Mouse (Mus musculus) hindbrain, embryonic 10.5 days (tissue): ENCODE results near the gene Olfr1451. TPM values are rescaled to one million over a fixed set of nuclear protein-coding genes. Genes with fewer than 3 reads are reported as not detected.
"Not testable (repeated sequence)": the region's sequence is repeated elsewhere in the genome, so short reads cannot be mapped to it uniquely, and the experiment has no call there.

Experiments
- DNase-seq: peaks from one replicate; pipeline ENCODE4 v3.0.0-alpha.2; 2017; ENCODE audit warnings: low spot score
- H3K27ac ChIP-seq: fragments of 300-500 bp; sonication (generic); 2 replicates; pipeline ENCODE4 v1.5.1; 2016; ENCODE audit warnings: mild to moderate bottlenecking, moderate library complexity
- H3K27me3 ChIP-seq: fragments of 300-500 bp; sonication (generic); 2 replicates; pipeline ENCODE4 v1.6.1; 2016; ENCODE audit warnings: mild to moderate bottlenecking; ENCODE audit not compliant: poor library complexity, insufficient read depth, severe bottlenecking
- H3K36me3 ChIP-seq: fragments of 300-500 bp; sonication (generic); 2 replicates; pipeline ENCODE4 v1.6.1; 2016; ENCODE audit warnings: mild to moderate bottlenecking, moderate library complexity
- H3K4me1 ChIP-seq: fragments of 300-500 bp; sonication (generic); replicated peaks from 2 replicates; pipeline ENCODE4 v1.6.1; 2016; ENCODE audit warnings: mild to moderate bottlenecking
- H3K4me3 ChIP-seq: fragments of 300-500 bp; sonication (generic); 2 replicates; pipeline ENCODE4 v1.5.1; 2016; ENCODE audit warnings: mild to moderate bottlenecking, moderate library complexity
- H3K9me3 ChIP-seq: fragments of 300-500 bp; sonication (generic); 2 replicates; pipeline ENCODE4 v1.6.1; 2016; ENCODE audit warnings: mild to moderate bottlenecking, moderate library complexity
- WGBS: fragments of 180-500 bp; shearing (Covaris S2); methylation state at CpG from one replicate; pipeline ENCODE4 v1.1.7; 2016; 5-methylcytosine and 5-hydroxymethylcytosine counted together
- polyA plus RNA-seq: library from polyadenylated mRNA; unstranded; fragments of >200 nt; fragmentation: Nextera tagmentation; extraction: Ambion mirVana; gene quantifications from 2 replicates; pipeline ENCODE4 v1.2.1, GENCODE M21; 2016

The Olfr1451 gene
- not detected in 2 replicates for polyA plus RNA-seq

DNA sequence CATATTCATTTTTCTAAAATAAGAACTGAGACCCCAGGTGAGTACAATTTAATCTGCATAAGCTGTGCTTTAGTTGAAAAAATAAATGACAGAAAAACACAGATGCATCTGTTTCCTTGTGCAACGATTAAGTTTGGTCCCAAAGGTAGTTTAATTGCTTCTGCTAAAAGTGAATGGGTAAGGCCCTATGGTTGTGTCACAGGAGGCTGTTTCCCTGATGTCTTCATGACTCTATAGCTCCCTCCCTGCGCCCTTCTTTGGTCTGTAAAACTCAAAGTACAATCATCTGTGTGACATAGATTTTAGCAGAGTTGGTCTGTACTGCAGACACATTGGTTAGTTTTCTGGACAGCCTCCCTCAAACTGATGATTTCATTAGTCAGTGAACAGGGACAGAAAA, at the start of gene Olfr1451:
Gene Olfr1451, plus strand, starts transcription at position 301 of the 400 bp plus-strand sequence.
- H3K9me3 ChIP-seq = peaks cover 36% of the 10 kb centered on the region
- H3K36me3 ChIP-seq = no peaks in the 10 kb centered on the region
- no peaks in the 10 kb centered on the region for H3K4me1 ChIP-seq
- H3K27me3 ChIP-seq = no peaks in the 10 kb centered on the region
- DNase-seq = no peak
- 76% methylated on average over 2 of the region's 2 CpGs for WGBS
- H3K4me3 ChIP-seq = no peak within 1 kb of the TSS
- no peak within 1 kb of the TSS for H3K27ac ChIP-seq

DNA sequence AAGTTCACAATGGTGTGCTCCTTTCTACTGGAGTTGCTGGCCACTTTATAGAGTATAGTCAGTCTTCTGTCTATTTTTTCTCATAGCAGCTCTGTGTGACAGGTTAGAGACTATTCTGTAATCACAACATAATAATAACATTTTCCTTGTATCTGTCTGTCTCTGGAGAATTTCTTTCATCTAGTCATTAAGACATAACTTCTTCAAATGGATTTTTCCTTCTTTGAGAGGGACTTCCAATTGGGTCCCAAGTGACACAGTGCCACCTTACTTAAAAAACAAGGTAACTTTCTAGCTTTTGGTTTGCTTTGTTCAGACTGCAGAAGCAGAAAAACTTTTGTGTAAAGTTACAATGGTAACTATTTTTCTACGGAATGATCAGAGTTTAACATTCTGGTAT, 44.9 kb upstream of the Olfr1451 start, which contains the start of gene Olfr1450:
Gene Olfr1450, plus strand, starts transcription at position 301 of the 400 bp plus-strand sequence.
- no peaks in the 10 kb centered on the region for H3K4me1 ChIP-seq
- no peak within 1 kb of the TSS for H3K27ac ChIP-seq
- H3K9me3 ChIP-seq = peaks cover 18% of the 10 kb centered on the region
- 97% methylated on average over 1 of the region's 1 CpGs for WGBS
- no peaks in the 10 kb centered on the region for H3K27me3 ChIP-seq
- H3K36me3 ChIP-seq = no peaks in the 10 kb centered on the region
- H3K4me3 ChIP-seq = no peak within 1 kb of the TSS
- no peak for DNase-seq

DNA sequence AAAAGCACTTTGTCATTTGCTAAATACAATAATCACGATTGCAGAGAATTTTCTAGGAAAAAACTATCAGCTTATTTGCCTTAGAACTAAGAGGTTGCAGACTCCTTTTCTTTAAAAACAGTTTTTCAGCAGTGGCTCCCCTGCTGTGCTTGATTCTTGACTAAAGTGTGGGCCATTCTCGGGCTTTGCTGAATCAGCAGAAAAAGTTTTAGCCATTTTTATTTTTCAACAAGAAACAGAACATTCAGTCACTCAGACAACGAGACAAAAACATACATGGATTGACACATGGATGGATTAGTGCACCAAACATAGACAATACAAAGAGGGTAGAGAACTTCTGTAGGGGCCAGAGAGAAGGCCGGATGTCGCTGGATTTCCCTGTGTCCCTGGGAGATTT, 24.7 kb upstream of the Olfr1451 start:
- 85% methylated on average over 5 of the region's 5 CpGs for WGBS
- H3K27me3 ChIP-seq, H3K4me3 ChIP-seq, H3K36me3 ChIP-seq, DNase-seq, H3K4me1 ChIP-seq, H3K27ac ChIP-seq: not testable (repeated sequence)
- H3K9me3 ChIP-seq = peaks cover 38% of the 10 kb centered on the region

DNA sequence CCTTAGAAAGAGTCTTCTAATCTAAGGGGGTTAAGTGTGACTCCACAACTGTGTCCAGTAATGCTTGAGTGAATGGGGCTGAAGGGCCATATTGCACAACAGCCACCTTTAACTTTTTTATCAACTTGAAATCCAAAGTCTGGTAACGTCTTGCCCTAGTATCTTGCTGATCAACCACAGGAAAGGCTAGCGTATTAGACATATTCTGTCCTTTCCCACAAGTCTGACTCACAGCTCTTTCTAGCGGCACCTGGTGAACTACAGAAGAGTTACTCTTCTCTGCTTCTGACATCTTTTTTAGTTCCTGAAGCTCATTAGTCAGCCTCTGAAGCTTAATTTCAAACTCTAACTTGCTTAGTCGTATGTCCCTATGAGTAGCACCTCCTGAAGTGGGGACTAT, 2.5 kb upstream of the Olfr1451 start:
- not testable (repeated sequence) for H3K27me3 ChIP-seq, H3K27ac ChIP-seq, DNase-seq, H3K4me1 ChIP-seq, H3K36me3 ChIP-seq, H3K4me3 ChIP-seq
- 95% methylated on average over 4 of the region's 4 CpGs for WGBS
- H3K9me3 ChIP-seq = peaks cover 32% of the 10 kb centered on the region

DNA sequence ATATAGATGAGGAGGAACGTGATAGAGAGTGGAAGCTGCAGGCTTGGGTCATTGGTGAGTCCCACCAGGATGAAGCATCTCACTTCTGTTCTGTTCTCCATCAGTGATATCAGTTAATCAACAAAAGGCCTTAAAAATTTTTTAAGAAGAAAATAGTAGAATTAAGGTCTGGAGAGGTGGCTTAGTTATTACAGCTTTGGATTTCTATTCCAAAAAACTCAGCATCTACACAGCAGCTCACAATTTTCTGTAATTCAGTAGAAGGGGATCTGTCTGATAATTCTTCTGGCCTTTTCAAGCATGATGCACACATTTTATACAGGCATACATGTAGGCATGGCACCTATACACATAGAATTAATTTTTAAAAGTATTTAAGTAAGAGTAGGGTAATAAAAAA, 33.4 kb downstream of the Olfr1451 start, which contains the start of gene Olfr1453:
Gene Olfr1453, minus strand, starts transcription at position 101 of the 400 bp plus-strand sequence.
- Histone ChIP-seq H3K4me3 (no peak within 1 kb of the TSS), H3K4me1 (no peaks in the 10 kb centered on the region), H3K27me3 (no peaks in the 10 kb centered on the region), H3K36me3 (no peaks in the 10 kb centered on the region), H3K9me3 (peaks cover 14% of the 10 kb centered on the region), H3K27ac (no peak within 1 kb of the TSS)
- 60% methylated on average over 1 of the region's 1 CpGs for WGBS
- DNase-seq = no peak

Other genes with a start within 250 kb of the Olfr1451 start
- 1.1 and 2.0 TPM in 2 replicates for gene Cntf, start 229.4 kb upstream of the Olfr1451 start, polyA plus RNA-seq
- gene Zfp91, start 198.9 kb upstream of the Olfr1451 start, polyA plus RNA-seq = 12.6 and 14.3 TPM in 2 replicates
- gene Lpxn, start 198.8 kb upstream of the Olfr1451 start, polyA plus RNA-seq = 0.73 and 1.1 TPM in 2 replicates
- not detected in 2 replicates for gene Gm5244, start 148.3 kb upstream of the Olfr1451 start, polyA plus RNA-seq
- not detected in 2 replicates for gene Olfr1444, start 137.7 kb upstream of the Olfr1451 start, polyA plus RNA-seq
- not detected in 2 replicates for gene Olfr1445, start 111.2 kb upstream of the Olfr1451 start, polyA plus RNA-seq
- gene Olfr1446, start 101.5 kb upstream of the Olfr1451 start, polyA plus RNA-seq = not detected in 2 replicates
- not detected in 2 replicates for gene Olfr1447, start 91.3 kb upstream of the Olfr1451 start, polyA plus RNA-seq
- gene Olfr1448, start 70.6 kb upstream of the Olfr1451 start, polyA plus RNA-seq = not detected in 2 replicates
- not detected in 2 replicates for gene Olfr1449, start 64.2 kb upstream of the Olfr1451 start, polyA plus RNA-seq
- not detected in 2 replicates for gene Olfr1450, start 44.8 kb upstream of the Olfr1451 start, polyA plus RNA-seq
- gene Olfr1453, start 33.3 kb downstream of the Olfr1451 start, polyA plus RNA-seq = not detected in 2 replicates
- gene Olfr1454, start 65.6 kb downstream of the Olfr1451 start, polyA plus RNA-seq = not detected in 2 replicates
- gene Olfr1457, start 102.9 kb downstream of the Olfr1451 start, polyA plus RNA-seq = not detected in 2 replicates
- not detected in 2 replicates for gene Olfr1458, start 111.8 kb downstream of the Olfr1451 start, polyA plus RNA-seq
- gene Olfr1459, start 154.5 kb downstream of the Olfr1451 start, polyA plus RNA-seq = not detected in 2 replicates
- gene Olfr1461, start 168.0 kb downstream of the Olfr1451 start, polyA plus RNA-seq = not detected in 2 replicates
- not detected in 2 replicates for gene Olfr1462, start 190.7 kb downstream of the Olfr1451 start, polyA plus RNA-seq
- not detected in 2 replicates for gene Olfr1463, start 236.3 kb downstream of the Olfr1451 start, polyA plus RNA-seq